Mouse (Mus musculus) hindlimb bud, embryonic 11.5 days (tissue): ENCODE measurements around the gene E130311K13Rik.

Experiments used
- DNase-seq: peaks from one replicate; pipeline ENCODE4 v3.0.0-alpha.2; 2012; ENCODE audit warnings: low read depth, low spot score; ENCODE audit errors: extremely low spot score

E130311K13Rik gene

GRCm38 (mm10) chr3:63896303-63896702 lies 33.0 kb downstream of the E130311K13Rik start:
- DNase-seq, result no peak

DNA sequence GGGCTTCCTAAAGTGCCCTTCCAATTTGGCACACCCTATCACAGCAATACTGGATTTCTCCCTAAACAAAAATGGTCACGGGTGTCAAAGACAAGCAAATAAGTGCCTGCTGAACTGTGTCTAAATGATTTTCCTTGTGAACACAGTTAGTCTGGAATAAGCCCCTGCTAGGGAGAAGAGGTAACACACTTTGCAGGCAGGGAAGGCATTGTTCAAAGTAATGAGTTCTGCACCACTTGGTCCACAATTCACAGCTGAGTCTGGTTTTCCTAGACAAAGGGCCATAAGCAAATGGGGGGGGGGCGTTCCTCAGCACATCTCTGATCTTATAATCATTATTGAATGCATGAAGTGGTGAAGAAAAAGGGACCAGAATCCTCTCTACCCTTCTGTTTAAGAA lies 33.5 kb downstream of the E130311K13Rik start:
- no peak for DNase-seq

DNA sequence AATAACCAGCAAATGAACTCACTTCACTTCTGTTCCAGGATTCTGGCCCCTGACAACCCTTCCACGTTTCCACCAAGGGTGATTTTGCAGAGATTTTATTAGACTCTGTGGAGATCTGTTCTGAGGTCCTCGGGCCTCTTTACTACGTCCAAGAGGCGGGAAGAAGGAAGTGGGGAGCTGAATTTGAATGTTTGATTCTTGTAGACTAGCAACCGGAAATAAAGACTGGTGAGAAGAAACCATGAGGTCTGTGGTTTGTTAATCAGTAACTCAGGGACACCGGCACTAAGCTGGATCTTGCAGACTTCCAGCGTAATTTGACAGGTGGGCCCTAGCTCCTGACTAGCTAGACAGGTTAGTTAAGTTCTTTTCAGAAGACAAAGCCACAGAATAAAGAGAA lies 35.6 kb downstream of the E130311K13Rik start:
- no peak for DNase-seq

- no peak for DNase-seq
Observed at GRCm38 (mm10) chr3:63892154-63892553, 37.1 kb downstream of the E130311K13Rik start.

DNA sequence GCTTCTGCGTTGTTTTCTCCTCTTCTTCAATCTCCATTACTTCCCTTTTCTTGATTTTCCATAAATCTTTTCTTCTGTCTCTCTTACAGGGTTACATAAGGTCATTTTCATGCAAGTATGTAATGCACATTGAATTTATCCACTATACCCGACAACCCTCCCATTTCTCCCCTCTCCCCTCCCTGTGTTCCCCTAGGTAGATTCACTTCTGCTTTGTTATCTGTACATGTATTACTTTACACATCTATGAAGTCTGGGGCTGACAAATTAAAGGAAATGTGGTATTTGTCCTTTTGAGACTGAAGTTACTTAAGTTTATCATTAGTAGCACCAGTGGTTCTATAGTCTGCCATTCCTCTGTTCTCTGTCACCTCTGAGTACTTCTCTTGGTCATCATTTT lies 48.2 kb downstream of the E130311K13Rik start:
- no peak for DNase-seq

- no peak for DNase-seq
Observed at GRCm38 (mm10) chr3:63878995-63879666, 50.1 kb downstream of the E130311K13Rik start.

DNA sequence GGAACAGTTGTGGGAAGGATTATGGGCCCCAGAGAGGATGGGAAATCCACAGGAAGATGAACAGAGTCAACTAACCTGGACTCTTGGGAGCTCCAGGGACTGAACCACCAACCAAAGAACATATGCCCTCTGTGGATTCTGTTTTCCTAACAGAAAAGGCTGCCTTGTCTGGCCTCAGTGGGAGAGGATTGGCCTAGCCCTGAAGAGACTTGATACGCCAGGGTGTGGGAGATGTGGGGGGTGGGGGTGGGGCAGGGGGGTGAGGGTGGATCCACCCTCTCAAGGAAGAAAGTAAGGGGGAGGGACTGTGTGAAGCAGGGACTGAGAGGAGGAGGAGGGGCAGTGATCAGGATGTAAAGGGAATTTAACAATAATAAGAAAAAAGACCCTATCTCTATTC lies 56.5 kb downstream of the E130311K13Rik start:
- DNase-seq, result no peak

DNA sequence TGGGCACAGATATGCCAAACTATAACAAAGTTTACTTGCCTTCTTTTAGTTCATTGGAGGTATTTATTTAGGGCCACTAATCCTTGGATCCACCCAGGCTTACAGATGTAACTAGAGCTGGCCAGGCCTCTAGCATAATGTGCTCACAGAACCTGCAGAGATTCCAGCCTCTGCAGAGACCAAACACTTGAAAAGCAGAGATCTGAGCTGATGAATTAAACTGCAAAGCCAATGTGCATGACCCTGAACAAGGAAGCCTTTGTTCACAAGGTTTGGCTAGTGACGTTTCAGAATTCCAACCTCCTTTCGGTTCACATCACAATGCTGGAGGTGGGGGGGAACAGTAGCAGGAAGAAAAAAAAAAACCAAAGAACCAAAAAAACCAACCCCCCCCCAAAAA lies 58.0 kb downstream of the E130311K13Rik start:
- DNase-seq, result no peak

GRCm38 (mm10) chr3:63868285-63868684 lies 61.0 kb downstream of the E130311K13Rik start:
- DNase-seq, result no peak

DNA sequence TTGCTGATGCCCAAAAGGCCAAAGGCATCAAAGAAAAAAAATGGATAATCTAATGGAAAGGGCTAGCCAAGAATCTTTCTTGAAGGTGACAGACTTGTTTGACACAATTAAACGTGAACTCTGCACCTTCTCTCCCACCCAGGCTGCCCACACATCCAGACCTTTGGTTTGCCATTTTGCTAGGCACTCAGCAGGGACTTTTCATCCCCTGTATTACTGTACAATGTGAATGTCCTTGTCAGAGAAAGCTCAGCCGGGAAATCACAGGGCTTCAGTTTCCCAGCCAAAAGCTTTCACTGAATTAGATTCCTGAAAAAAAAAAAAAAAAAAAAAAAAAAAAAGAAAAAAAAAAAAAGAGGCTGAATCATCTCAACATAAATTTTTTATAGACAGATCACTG lies 64.2 kb downstream of the E130311K13Rik start:
- no peak for DNase-seq
